Mouse (Mus musculus) fat pad, adult 2 months (tissue): Measurements from ENCODE around the gene Ugt8a.

Experiments used
- DNase-seq: peaks from one replicate; pipeline ENCODE4 v3.0.0-alpha.2; 2011; ENCODE audit warnings: low read depth, low spot score; ENCODE audit errors: extremely low read depth

The Ugt8a gene

GRCm38 (mm10) chr3:125938092-125938755, at the start of gene Ugt8a:
Ugt8a (minus strand) TSS chr3:125938619.
- no peak for DNase-seq

DNA sequence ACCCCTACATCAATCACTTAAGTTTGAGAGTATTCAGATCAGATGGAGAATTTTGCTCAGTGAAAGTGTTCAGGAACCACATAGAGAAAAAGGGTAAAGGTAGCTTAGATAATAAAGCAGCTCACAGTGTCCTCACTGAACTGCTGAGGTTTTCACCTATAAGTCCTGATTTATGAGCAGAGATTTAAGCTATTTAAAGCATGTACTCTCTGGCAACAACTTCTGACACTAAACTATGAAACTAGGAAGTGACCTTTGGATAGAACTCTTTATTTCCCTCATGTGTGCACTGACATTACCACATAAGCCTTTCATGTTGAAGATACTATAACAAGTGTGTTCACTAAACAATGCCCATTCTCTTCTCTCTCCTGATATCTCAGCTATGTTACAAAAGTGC, 48.2 kb upstream of the Ugt8a start:
- no peak for DNase-seq

DNA sequence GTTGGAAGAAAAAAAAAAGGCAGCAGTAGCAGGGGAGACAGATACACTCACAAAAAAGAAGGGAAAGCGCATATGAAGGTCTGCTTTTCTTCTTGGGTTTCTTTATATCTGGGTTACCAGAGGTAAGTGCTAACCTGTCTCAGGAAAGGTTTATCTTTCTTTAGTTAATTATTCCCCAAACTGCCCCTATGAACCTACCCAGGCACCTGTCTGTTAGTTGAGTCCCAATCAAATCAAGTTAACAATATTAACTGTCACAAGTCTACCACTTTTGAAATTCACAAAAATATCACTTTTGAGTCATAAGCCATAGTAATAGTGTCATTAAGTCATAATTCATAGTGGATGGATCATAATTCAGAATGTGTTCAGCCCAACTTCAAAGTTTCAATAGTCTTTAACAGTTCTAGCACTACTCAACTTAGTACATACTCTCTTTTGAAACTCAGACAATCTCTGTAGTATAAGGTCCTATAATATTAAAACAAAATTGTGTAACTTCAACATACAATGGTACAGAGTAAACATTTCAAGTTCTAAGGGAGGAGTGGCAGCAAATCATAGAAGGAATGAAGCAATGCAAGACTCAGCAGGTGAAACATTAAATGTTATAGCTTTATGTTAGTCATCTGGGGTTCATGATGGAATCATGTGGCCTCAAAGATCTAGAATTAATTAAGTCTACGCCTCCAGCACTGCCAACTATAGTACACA, 45.4 kb upstream of the Ugt8a start:
- no peak for DNase-seq

GRCm38 (mm10) chr3:125979475-125979874, 41.1 kb upstream of the Ugt8a start:
- DNase-seq: no peak

DNA sequence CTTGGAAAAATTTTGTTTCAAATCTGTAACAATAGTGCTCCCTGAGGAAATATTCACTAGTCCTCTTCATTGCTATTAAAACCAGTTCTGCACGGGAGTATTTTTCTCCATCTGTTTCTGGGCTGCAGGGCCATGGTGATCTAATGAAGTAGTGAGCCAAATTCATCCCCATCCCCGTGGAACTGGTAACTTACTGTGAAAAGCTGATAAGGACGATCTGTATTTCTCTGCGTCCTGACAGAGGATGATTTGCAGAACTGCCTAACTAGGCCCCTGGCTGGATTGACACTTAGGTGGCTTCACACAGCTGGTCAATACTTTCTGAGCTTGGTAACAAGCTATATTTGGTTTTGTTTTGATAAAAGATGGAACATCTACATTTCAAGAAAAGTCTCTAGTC, 37.5 kb upstream of the Ugt8a start:
- no peak for DNase-seq

DNA sequence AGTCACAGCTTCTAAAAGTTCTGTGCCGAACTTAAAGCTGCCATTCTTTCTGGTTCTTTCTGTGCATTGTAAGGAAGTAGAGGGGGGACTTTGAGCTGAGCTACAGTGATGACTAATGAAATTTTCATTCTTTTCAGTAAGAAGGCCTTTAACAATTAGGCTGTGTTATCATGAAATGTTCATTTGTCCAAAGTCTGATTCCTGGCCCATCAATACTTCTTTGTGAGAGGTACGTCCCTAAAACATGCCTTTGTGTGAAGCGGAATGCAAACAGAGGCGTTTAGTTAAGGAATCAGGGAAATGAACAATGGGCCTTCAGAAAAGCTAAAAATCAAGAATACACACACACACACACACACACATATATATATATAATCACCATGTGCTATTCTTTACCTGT, 31.0 kb upstream of the Ugt8a start:
- DNase-seq: no peak

DNA sequence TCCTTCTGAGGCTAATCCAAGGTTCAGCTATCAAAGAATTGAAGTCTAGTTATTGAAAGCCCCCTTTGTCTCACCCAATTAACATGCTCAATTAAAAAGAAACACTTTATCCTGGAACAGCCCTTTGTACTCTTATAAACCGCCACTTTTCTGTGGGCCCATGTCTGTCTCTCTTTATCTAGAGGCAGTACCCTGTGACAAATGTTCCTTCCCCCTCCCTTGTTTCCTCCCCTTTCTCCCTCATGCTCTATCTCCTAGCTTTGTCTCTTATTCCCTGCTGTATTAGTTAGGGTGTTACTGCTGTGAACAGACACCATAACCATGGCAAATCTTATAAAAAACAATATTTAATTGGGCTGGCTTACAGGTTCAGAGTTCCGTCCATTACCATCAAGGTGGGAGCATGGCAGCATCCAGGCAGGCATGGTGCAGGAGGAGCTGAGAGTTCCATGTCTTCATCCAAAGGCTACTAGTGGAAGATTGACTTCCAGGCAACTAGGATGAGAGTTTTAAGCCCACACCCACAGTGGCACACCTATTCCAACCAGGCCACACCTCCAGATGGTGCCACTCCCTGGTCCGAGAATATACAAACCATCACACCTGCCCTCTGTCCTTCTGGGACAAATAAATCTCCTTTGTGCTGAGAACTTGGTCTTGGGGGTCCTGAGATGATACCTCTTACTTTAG, 17.9 kb upstream of the Ugt8a start:
- DNase-seq: no peak

DNA sequence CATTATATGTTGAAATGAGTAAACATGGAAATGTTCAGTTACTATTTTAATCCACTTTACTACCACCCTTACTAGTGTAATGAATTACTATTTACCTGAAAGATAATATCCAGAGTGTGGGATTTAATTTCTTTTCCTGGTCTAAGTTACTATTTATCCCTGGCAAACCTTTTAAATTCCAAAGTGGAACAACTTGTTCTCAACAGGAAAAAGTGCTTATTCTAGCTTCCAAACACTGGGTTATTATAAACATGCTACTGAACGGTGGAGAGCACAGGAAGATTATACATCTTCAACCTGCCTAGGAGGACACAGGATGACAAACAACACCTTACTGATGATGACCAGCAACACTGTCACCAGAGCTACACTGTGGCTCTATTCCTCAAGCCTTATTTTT, 16.5 kb upstream of the Ugt8a start:
- no peak for DNase-seq

GRCm38 (mm10) chr3:125940811-125941210, 2.4 kb upstream of the Ugt8a start:
- no peak for DNase-seq

DNA sequence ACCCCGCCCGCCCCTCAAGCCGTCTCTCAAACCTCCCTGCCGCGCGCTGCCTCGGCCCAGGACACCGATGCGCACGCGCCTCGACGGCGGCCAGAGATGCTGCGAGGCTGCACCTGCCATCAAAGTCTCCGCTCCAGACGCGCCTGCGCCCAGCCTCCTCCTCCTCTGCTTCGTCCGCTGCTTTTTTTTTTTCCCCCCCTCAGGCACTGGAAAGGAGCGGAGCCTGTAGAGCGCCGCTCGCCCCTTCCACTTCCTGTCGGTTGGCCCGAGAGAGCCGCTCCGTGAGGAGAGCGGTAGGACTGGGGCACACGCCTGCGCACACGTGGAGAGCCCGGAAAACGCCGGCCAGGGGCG, 314 bp upstream of the Ugt8a start:
- DNase-seq: no peak

DNA sequence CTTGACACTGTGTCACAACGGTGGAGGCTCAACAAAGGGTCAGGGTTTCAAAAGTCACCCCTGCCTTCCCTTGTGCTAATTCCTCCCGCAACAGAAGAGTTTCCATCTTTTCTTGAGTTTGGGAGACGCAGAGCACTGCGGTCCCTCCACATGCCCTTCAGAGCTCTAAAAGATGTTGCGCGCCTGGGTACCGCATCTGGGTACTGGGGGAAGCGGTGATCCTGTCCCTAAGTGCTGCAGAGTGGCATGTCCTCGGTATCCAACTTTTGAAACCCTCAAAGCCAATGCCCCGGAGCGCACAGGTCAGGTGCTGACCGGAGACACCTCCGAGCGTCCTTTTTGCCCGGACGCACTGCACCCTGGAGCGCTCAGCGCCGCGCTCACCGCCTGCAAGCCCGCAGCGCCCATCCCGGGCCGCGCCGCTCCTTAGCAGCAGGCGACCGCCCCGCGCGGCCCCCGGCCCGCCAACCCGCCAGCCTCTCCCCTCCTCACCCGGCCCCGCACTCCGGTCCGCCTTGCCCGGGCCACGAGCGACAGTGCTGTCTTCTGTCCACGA, 805 bp downstream of the Ugt8a start:
- DNase-seq: no peak

DNA sequence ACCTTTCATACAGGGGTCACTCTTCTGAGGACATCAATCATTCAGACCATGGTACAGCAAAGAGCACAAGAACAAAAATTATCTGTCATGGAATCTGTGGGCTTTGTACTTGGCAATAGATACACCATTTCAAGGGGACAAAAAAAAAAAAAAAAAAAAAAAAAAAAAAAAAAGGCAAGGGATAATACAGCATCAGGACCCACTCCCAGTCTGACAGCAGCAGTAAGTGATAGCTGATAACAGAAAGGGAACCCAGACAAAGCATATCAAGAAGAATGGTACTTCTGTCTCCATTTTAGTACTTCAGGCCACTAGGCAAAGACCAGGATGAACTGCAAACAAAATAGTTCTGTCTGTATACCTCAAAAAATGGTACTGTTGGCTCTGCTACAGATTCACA, 2.6 kb downstream of the Ugt8a start:
- no peak for DNase-seq

DNA sequence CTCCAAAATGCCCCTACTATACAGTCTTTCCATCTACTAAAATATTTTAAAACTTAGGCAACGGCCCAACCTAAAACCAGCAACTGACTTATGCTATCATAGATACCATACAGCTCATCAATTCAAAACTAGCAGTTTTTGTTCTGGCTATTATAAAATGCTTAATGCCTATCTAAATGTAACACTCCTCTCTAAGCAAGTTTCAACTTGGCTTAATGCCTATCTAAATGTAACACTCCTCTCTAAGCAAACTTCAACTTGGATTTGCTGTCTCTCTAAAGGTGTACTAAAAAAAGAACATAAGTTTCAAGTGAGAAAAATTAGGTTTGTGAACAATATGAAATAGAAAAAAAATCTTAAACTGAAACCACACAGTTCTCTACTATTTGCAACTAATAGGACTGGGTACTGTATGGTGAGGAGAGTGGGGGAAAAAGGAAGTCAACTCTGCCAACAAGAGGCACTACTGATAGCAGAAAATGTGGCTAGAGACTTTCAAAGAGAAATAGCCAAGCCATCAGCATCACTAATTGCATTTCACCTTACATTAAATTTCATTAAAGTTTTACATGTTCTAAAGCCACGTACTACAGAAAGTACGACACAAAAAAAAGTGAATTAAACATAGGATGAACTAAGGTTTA, 5.7 kb downstream of the Ugt8a start:
- no peak for DNase-seq

DNA sequence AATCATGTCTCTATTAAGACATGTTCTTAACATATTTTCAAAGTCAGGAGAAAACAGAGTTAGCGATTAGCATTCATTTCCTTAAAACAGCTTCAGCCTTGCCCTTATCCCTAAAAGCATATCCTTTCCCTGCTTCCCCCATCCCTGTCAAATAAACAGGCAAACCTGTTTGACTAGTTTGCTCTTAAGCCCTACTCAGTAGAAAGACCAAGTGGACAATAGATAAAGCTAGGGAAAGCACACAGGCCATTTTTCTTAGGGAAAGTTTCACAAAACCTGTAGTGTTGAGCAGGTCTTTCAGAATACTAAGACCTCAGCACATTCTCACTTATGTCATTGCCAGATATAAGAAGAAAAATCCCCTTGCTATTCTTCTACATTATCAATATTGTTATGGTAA, 7.4 kb downstream of the Ugt8a start:
- no peak for DNase-seq

GRCm38 (mm10) chr3:125920876-125921275, 17.5 kb downstream of the Ugt8a start:
- DNase-seq: no peak

GRCm38 (mm10) chr3:125898976-125899375, 39.4 kb downstream of the Ugt8a start:
- no peak for DNase-seq

GRCm38 (mm10) chr3:125887109-125887508, 51.3 kb downstream of the Ugt8a start:
- DNase-seq: no peak

- no peak for DNase-seq
These were observed 53.5 kb downstream of the Ugt8a start for GRCm38 (mm10) chr3:125884879-125885278.

DNA sequence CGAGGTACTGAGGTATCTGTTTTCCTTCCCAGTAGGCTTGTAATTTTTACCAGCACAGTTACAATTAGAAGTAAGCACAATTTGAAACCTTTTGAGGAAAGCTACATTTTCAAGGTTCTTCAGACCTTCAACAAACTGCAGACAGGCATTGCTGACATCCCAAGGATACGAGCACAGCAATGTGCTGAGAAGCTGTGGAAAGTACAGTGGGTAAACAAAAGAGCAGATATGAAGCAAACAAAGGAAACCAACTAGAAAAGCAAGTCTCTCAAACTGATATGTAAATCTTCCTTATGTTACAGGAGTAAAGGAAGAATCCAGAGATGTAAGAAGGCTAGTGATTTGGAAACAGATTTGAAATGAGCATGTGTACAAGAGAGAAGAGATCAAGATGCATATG, 54.0 kb downstream of the Ugt8a start:
- no peak for DNase-seq

DNA sequence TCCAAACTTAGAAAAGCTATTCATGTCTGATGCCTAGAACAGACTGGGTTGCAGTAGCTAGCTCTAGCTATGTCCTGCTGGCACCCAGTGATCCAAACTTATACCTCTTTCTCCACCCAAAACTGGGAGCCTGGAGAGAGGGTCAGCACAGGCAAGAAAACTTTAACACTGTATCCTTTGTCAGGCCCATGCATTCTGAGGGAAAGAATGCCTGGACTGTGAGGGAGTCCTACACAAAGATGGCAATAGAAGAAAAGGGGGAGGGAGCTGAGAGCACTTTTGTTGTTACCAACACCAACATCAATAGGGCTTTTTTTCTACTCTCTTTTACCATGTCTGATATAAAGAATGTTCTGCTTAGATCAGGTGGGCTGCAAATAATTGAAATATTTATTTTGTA, 55.4 kb downstream of the Ugt8a start:
- DNase-seq: no peak

GRCm38 (mm10) chr3:125881835-125882234, 56.6 kb downstream of the Ugt8a start:
- DNase-seq: no peak

- no peak for DNase-seq
These were observed 64.0 kb downstream of the Ugt8a start for GRCm38 (mm10) chr3:125874371-125874770.
